Mouse (Mus musculus): ENCODE measurements around the gene Gm21905. TPM values are rescaled to one million over a fixed set of nuclear protein-coding genes. Genes with fewer than 3 reads are reported as not detected.

Gm21905 gene
- polyA plus RNA-seq, 1 experiment from 2014 or later = not detected

Other genes with a start within 250 kb of the Gm21905 start
- gene Atp8a1, start 99.0 kb downstream of the Gm21905 start, polyA plus RNA-seq (2014; fragmentation: Nextera tagmentation; extraction: Ambion mirVana) = 72.6 and 81.5 TPM in 2 replicates
- gene Gm5108, start 4.8 kb downstream of the Gm21905 start, polyA plus RNA-seq (2014; fragmentation: Nextera tagmentation; extraction: Ambion mirVana) = not detected in 2 replicates
- gene Grxcr1, start 85.4 kb upstream of the Gm21905 start, polyA plus RNA-seq (2014; fragmentation: Nextera tagmentation; extraction: Ambion mirVana) = not detected in 2 replicates